Mouse (Mus musculus) left cerebral cortex, adult 18-20 months (tissue): Measurements from ENCODE around the gene Ckb. TPM values are rescaled to one million over a fixed set of nuclear protein-coding genes. Genes with fewer than 3 reads are reported as not detected.
"Not testable (repeated sequence)": the region's sequence is repeated elsewhere in the genome, so short reads cannot be mapped to it uniquely, and the experiment has no call there.

ENCODE experiments used
- DNase-seq, 2 experiments: peaks; one replicate each; pipeline ENCODE4 v3.0.0; 2021 to 2022; ENCODE audit warnings: low spot score in 2 of 2, mixed read lengths in 1 of 2
- total RNA-seq, 2 experiments: library from RNA; stranded (reverse); gene quantifications; 2 replicates each; pipeline ENCODE4 v1.2.3; 2021

The Ckb gene
- total RNA-seq, 2 experiments from 2014 or later: 1,960 to 1,962 TPM

DNA sequence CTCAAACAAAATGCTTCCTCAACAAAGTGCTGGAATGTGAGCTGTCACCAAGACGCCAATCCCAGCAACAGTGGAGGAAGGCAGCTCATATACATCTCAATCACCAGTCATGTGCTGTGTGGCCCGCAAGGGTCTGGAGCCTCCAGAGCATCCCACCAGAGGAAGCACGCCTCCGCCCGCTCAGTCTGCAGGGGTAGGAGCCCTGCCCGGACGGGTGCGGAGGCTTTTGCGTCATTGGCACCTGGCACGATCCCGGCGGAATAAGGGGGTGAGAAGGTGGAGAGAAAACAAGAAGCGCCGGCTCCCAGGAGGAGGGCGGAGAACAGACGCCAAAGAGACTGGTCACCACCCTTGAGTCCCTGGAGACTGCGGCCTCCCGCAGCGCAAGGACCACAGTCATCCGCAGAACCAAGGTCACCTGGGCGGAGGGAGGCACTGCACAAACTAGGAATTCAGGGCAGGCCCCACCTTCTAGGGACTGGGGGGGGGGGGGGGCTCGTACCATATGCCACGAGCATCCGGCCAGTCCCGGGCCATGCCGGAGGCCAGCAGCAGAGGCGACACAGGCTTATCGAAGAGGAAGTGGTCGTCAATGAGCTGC, 1.7 kb downstream of the Ckb start:
- peak; percentile 78 to 85 for DNase-seq

DNA sequence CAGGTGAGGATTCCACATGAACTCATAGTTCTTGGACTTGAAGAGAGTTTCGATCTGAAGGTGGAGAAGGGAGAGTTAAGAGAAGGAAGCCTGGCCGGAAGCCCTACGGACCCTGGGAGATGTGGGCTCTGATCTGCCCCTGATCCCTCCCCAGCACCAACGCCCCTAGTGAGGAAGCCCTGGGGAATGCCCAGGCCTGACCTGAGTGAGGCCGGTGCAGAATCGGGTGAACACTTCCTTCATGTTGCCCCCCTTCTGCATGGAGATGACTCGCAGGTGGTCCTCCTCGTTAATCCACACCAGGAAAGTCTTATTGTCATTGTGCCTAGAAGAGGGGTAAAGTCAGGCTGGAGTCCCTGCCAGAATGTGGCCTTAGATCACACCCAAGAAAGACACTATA, 2.2 kb downstream of the Ckb start:
- no peak for DNase-seq

DNA sequence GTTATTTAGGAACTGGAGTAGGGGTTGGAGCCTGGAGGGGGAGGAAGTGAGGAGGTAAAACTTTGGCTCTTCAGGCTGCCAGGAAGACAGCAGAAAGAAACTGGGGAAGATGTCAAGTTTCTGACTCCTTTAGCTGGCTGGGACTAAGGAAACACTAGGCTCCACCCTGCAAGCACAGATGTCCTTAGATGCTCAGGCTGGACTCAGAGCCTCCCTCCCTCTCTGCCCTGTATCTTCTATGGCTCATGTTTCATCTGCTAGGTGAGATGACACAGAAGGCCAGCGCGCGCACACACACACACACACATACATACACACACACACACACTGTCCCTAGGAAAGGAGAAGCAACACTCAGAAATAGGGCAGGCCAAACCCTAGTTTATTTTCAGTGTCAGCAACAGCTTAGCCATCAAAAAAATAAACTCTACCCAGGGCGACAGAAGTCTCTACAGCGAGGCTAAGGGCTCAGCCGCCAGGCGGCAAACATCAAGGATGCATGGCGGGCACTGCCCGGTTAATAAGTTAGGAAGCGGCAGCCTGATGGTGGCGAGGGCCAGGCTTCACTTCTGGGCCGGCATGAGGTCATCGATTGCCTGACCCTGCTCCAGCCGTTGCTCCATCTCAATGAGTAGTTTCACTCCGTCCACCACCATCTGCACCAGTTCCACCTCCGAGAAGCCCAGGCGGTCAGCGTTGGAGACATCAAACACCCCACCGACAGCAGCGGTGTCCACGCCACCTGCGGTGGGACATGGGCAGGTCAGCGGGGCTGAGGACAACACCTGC, 2.9 kb downstream of the Ckb start:
- DNase-seq: peak in 1 of 2 experiments; percentile 35

DNA sequence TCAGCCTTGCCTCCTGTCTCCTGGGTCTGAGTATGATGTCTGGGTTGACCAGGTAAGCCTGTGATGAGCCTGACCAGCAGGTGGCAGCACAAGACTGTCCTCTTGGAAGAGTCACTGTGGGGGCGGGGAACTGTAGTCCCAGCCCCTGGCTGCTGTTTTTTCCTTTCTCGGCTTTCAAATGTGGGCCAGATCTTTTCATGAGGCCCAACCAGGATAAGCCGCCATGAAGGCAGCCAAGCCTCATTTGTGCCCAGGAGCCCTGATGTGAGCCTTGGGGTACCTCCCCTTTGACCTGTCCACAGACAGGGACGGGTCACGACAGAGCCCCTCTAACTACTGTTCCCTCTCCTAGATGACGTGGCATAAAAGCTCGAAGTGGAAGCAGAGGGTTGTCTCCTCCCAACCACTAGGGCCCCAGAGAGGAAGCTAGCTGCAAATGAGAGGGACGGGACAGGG, 3.7 kb downstream of the Ckb start:
- peak; percentile 95 to 99 for DNase-seq

DNA sequence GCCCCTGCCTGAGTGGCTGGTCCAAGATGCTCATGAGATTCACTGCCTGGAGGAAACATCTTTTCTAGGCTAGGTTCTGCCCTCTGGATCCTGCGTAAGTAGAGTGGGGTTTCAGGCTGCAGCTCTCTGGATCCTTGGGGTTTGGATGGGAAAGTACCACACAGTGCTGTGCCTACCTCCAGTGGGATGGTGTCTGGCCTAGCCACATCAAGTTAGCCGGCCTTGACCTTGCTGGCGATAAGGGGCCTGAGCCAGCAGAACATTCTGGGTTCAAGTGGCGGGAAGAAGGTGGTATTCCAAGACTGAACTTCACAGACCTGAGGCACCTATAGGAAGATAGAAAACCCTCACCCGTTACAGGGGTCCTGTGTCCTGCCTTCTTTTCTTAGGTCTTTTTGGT, 4.7 kb downstream of the Ckb start:
- no peak for DNase-seq

DNA sequence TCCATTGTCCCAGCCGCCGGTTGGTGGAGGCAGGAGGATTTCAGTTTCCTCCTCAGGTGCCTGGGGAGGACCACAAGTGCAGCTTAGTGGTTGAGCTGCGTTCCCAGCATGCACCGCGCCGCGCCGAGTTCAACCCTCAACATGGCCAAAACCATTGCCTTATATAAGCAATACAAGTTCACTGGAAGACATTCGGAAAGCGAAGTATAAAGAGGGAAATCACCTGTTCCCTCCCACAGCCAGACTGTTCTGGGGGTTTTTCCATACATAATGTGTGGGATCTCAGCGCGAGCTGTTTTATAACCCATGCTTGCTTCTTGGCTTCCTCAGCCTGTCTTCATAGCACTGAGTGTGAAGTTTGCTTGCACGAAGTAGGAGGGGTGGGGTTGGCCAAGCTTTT, 5.8 kb downstream of the Ckb start:
- DNase-seq: peak; percentile 78 to 85

DNA sequence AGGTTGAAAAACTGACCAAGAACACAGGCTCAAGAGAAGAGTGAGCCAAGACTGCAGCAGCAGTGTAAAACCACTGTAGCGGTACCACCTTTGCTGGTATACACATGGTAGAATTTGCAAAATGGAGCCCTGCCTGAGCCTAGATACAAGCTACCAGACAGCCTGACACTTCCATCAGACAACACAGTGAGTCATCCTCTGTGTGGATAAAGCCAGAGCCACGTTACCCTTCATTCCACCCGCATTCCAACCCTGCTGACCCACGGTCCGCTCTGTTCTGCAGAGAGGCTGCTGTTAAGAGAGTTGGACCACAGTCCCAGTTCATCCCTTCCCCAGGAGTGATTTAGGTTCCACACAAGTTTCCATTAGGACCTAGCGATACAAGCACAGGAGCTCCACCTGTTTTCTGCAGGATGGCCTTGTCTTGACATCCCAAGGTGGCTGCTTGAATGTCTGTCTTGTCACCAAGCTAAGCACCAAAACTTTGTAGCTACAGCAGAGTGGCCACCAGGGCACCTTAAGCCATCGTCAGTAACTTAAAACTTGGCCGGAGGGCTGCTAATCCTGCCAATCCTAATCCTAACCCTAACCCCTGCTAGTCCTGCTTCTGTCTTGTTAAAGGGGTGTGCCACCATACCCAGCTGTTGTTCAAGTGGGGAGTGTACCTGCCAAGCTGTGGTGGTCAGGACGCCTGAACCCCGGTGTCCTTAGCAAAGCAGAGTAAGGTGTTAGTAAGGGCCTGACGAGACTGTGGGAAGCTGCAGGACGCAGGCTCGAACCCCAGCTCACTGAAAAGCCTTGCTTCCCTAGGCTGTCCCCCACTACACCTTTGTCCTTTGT, 6.9 kb downstream of the Ckb start:
- DNase-seq: peak in 1 of 2 experiments; percentile 9

DNA sequence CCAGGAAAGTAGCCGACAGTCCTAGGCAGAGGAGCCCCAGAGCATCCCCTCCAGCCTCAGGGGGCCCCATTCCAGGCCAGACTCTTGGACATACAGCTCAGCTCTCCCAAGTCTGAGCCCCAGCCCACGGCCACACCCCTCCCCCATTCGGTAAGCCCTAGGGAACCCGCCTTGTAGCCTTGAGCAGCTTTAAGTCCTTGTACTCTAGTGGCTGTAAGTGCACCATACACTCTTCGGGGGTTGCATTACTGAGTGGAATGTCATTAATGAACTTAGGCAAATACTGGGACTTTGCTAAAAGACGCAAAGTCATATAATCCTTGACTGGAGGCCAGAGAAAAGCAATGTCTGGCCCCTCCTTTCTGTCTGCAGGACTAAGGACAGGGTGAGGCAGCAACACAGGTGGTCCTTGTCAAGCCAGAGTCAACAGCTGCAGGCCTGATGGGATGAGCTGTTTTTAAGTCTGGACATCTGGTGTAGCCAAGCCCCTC, 7.9 kb downstream of the Ckb start:
- DNase-seq: no peak

DNA sequence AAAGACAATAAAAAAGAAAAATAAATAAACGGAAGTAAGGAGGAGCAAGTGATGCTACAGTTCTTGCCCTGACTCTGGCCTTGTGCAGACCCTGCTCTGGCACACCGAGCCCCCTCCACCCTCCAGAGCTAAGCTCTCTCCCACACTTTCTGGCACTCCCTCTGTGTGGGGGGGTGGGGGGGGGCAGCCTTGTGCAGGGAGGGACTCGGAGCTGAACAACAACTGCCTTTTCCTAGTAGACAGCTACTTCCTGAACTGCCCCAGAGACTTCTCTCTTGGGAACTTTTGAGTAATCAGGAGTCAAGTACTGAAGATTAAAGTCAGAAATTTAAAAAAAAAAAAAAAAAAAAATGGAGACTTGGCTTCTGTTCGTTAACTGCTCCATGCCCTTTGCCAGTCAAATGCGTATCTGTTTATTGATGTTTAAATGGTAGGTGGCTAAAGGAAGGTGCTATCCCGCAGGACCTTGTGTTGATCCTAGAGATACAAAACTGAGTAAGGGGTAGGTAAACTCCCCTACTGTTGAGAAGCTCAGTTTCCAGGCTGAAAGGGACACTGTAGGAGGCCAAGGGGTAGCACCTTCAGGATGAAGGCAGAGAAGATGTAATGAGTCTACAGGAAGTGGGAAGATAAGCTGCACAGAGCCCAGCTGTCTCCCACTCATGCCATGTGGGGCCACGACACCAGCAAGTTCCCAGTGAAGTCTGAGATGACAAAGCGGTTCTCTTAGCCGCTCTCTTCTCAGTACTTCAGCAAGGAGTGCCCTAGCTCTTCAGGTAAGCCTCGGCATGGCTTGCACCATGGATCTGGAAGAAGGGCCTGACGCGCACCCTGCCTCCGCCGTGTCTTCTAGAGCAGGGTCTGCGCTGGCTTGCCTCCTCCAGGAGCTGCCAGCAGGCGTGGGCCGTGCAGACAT, 8.7 kb downstream of the Ckb start:
- DNase-seq: peak in 1 of 2 experiments; percentile 24

DNA sequence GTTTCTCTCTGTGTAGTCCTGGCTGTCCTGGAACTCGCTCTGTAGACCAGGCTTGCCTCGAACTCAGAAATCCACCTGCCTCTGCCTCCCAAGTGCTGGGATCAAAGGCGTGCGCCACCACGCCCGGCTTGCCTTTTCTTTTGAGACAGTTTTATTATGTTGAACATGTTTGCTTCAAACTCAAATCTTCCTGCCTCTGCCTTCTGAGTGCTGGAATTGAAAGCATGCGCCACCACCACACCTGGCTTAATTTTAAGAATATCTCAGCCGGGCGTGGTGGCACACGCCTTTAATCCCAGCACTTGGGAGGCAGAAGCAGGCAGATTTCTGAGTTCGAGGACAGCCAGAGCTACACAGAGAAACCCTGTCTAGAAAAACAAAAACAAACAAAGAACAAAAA, 10.6 kb downstream of the Ckb start:
- not testable (repeated sequence) for DNase-seq

DNA sequence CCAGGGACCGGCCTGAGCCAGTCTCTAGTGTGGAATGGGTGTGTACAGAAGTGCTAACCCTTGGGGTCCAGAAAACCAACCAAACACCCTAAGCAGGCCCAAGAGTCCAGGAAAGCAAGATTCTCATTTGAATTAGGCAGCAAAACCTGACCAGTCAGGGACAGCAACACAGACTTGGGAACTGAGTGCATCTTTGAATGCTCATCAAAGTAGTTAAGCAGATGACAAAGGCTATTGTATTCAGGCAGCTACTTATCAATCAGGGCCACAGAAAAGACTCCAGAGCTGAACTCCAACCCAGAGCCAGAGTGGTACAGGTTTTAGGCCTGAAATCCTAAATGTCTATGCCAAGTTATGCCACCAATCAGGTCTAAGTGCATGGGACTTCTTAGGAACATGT, 11.5 kb downstream of the Ckb start:
- no peak for DNase-seq

DNA sequence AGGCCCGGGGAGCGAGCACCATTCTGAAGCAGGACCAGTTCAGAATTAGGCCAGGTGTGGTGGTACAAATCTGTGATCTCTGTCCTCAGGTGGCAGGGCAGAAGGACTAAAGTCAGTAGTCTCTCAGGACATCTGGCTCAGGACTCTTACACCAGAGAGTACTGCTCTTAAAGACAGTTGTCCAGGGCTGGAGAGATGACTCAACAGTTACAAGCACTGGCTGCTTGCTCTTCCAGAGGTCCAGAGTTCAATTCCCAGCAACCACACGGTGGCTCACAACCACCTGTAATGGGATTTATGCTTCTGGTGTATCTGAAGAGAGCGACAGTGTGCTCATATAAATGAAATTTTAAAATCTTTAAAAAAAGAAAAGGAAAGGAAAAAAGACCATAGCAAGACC, 12.8 kb downstream of the Ckb start:
- no peak for DNase-seq

DNA sequence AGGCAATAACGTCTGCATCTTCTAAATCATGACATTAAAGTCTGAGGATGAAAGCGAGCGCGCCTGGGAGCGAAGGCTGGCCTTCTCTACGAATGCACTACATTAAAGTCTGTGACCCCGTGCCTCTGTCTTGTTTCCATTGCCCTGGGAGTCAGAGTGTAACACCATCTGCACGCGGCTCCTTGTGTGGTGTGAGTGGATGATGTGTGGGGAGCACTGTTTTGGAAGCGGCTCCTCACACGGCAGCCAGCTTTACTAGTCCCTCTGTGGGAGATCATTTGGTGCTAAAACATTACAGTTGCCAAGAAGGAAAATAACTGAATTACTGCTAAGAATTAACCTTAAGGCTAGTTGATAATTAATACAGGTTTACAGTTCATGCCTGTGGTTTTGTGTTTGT, 16.4 kb downstream of the Ckb start:
- no peak for DNase-seq

DNA sequence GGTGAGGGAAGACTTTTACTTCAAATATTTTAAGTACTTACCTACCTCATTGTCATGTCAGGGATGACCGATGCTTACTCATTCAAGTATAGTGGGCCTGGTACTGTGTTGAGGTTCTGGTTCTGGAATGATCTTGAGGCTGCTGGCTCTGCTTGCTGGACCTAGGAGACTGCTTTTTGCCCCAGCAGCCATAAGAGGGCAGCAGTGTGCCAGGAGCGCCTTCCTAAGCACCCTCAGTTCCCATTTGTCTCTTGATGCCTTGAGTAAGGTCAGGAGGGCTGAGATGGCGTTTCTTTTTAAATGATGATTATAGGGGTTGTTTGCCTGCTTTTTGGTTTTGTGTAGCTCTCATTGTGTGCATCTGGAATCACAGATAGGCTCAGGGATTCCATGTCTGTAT, 18.7 kb downstream of the Ckb start:
- peak; percentile 83 to 84 for DNase-seq

DNA sequence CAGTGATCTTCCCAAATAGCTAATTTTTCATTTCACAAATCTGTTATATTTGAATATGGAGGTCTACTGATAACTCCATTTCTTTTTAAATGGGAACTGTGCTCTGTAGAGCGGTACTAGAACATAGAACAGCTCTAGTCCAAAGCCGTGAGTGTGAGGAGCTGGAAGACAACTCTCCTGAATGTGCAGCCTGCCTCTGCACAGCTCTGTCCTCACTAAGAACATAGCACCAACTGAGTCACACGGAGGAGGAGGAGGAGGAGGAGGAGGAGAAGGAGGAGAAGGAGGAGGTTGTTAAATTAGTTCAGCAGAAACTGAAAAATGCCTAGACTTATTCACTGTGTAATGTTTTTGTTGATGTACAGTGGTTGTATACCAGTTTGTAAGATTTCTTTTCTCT, 19.2 kb downstream of the Ckb start:
- no peak for DNase-seq

DNA sequence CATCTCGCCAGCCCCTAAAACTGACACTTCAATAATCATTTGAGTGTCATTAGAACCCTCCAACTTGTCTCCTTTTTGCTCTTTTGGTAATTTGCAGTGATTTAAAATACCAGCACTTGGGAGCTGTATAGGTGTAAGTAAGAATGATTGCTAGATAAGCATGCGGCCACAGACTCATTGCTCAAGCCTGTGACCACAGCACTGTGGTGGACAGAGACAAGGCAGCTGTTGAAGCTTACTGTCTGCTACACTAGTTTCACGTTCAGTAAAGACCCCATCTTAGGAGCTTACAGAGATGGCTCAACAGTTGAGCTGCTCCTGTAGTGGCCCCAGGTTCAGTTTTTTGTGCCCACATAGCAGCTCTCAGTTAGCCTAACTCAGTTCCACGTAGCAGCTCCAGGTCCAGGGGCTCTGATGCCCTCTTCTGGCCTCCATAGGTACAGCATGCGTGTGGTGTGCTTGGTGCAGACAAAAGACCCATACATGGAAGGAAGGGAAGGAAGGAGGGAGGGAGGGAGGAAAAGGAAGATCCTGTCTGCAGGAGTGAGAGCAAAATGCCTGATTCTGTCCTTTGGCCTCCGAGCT, 24.0 kb downstream of the Ckb start:
- peak; percentile 74 to 76 for DNase-seq
